Comparison of ENCODE assay signal across 8 mouse cellular contexts in genomic region chr2:172042607-172043234, GRCm38 (mm10). TPM values are rescaled to one million over a fixed set of nuclear protein-coding genes. Genes with fewer than 3 reads are reported as not detected.
DNase-seq lines count a peak whose midpoint lies in the region; ATAC-seq and TF ChIP-seq lines count a peak whose summit lies in the region.

No protein-coding gene starts in this region.

- no peak for TF ChIP-seq CTCF in kidney, adult 2 months (conservative IDR thresholded peaks at IDR 0.05; ENCODE audit: insufficient read depth, insufficient read length, low read depth, low read length)

- no peaks in the 10 kb centered on the region for H3K36me3 ChIP-seq in kidney, embryonic 14.5 days (ENCODE audit: control insufficient read depth, insufficient read depth, low read length)
- H3K36me3 ChIP-seq in kidney, adult 2 months (ENCODE audit: control insufficient read depth, insufficient read depth, low read length): no peaks in the 10 kb centered on the region
- no peaks in the 10 kb centered on the region for H3K36me3 ChIP-seq in hindbrain, embryonic 15.5 days
- H3K36me3 ChIP-seq in neural tube, embryonic 12.5 days: no peaks in the 10 kb centered on the region

- 0 out of 2 replicates have a peak, but pooled peaks have one; percentile 25 for ATAC-seq in kidney, embryonic 14.5 days (ENCODE audit: low FRiP score, low TSS enrichment)
- peak; percentile 49 for ATAC-seq in hindbrain, embryonic 15.5 days (ENCODE audit: low FRiP score, low read depth)
- no peak; the same call in 1 of the 2 replicates for ATAC-seq in neural tube, embryonic 12.5 days (ENCODE audit: low FRiP score, low read depth)

- TF ChIP-seq POLR2A in kidney, adult 2 months (IDR thresholded peaks at IDR 0.05; ENCODE audit: low read depth, low read length): no peak

- H3K27me3 ChIP-seq in kidney, embryonic 14.5 days (ENCODE audit: control insufficient read depth, insufficient read depth, low read length): peaks cover 41% of the 10 kb centered on the region
- no peaks in the 10 kb centered on the region for H3K27me3 ChIP-seq in kidney, adult 2 months (replicated peaks; ENCODE audit: control insufficient read depth, insufficient read depth, low read length)
- H3K27me3 ChIP-seq in hindbrain, embryonic 15.5 days: peaks cover 23% of the 10 kb centered on the region
- H3K27me3 ChIP-seq in neural tube, embryonic 12.5 days (replicated peaks): peaks cover 47% of the 10 kb centered on the region

- DNase-seq in kidney, adult 2 months: no peak
- peak; percentile 22 for DNase-seq in embryo, embryonic 11 days
- DNase-seq in thymus, postnatal 0 days (ENCODE audit: low spot score): no peak
- DNase-seq in B cell, adult 2 months: no peak
- DNase-seq in cerebellum, adult 11-12 months: no peak

- H3K27ac ChIP-seq in kidney, embryonic 14.5 days (ENCODE audit: low read depth, low read length): no peak overlapping the region
- H3K27ac ChIP-seq in kidney, adult 2 months (ENCODE audit: insufficient read depth, low read depth, low read length): no peak overlapping the region
- peak overlapping the region; percentile 71 for H3K27ac ChIP-seq in hindbrain, embryonic 15.5 days (replicated peaks)
- no peak overlapping the region for H3K27ac ChIP-seq in neural tube, embryonic 12.5 days

- WGBS in kidney, embryonic 14.5 days: 1% methylated on average over 45 of the region's 46 CpGs
- 2% methylated on average over 46 of the region's 46 CpGs for WGBS in kidney, adult 2 months
- WGBS in hindbrain, embryonic 15.5 days: under 1% methylated on average over 46 of the region's 46 CpGs
- under 1% methylated on average over 46 of the region's 46 CpGs for WGBS in neural tube, embryonic 12.5 days

- H3K4me1 ChIP-seq in kidney, embryonic 14.5 days (ENCODE audit: control insufficient read depth, insufficient read depth, low read length): peaks cover 16% of the 10 kb centered on the region; the same call in 1 of the 2 replicates
- H3K4me1 ChIP-seq in kidney, adult 2 months (ENCODE audit: control insufficient read depth, insufficient read depth, low read length): no peaks in the 10 kb centered on the region
- H3K4me1 ChIP-seq in hindbrain, embryonic 15.5 days (replicated peaks): peaks cover 35% of the 10 kb centered on the region
- H3K4me1 ChIP-seq in neural tube, embryonic 12.5 days: peaks cover 30% of the 10 kb centered on the region

- peak overlapping the region; percentile 28 for H3K4me3 ChIP-seq in kidney, embryonic 14.5 days (ENCODE audit: low read length)
- H3K4me3 ChIP-seq in kidney, adult 2 months (ENCODE audit: insufficient read depth, low read depth, low read length): no peak overlapping the region
- peak overlapping the region; percentile 56 for H3K4me3 ChIP-seq in hindbrain, embryonic 15.5 days
- peak overlapping the region; percentile 35 for H3K4me3 ChIP-seq in neural tube, embryonic 12.5 days

- H3K4me2 ChIP-seq in kidney, embryonic 14.5 days (replicated peaks; ENCODE audit: low read depth, low read length): peak overlapping the region; percentile 45
- peak overlapping the region; percentile 97 for H3K4me2 ChIP-seq in hindbrain, embryonic 15.5 days
- peak overlapping the region; percentile 82 for H3K4me2 ChIP-seq in neural tube, embryonic 12.5 days (replicated peaks)

- no peak overlapping the region for H3K9ac ChIP-seq in kidney, embryonic 14.5 days (ENCODE audit: low read depth, low read length)
- peak overlapping the region; percentile 63 for H3K9ac ChIP-seq in hindbrain, embryonic 15.5 days
- H3K9ac ChIP-seq in neural tube, embryonic 12.5 days: peak overlapping the region; percentile 63

- H3K9me3 ChIP-seq in kidney, embryonic 14.5 days (ENCODE audit: control insufficient read depth, low read length): no peaks in the 10 kb centered on the region
- H3K9me3 ChIP-seq in hindbrain, embryonic 15.5 days: no peaks in the 10 kb centered on the region
- H3K9me3 ChIP-seq in neural tube, embryonic 12.5 days: no peaks in the 10 kb centered on the region

RNA-seq across cellular contexts. Expression of gene Cbln4, which starts 0.5 kb away (rescaled TPM):
- polyA plus RNA-seq in kidney, embryonic 14.5 days (2014; fragmentation: Nextera tagmentation; extraction: Ambion mirVana): 2.9 and 4.2 TPM in 2 replicates
- not detected in 2 replicates for polyA plus RNA-seq in kidney, adult 2 months (2012; rRNA removed)
- 37.8 and 38.2 TPM in 2 replicates for polyA plus RNA-seq in hindbrain, embryonic 15.5 days (2015; fragmentation: Nextera tagmentation; extraction: Ambion mirVana)
- 6.9 and 8.9 TPM in 2 replicates for polyA plus RNA-seq in neural tube, embryonic 12.5 days (2016; fragmentation: Nextera tagmentation; extraction: Ambion mirVana)
- 0.04 and 0.09 TPM in 2 replicates for polyA plus RNA-seq in thymus, postnatal 0 days (2015; fragmentation: Nextera tagmentation; extraction: Ambion mirVana)

Comparison
In these comparisons a context has a peak if more than half of its experiments do, and no peak if none do; other contexts are left out.
1. H3K4me2 ChIP-seq: peak in every context shown above with its lines; median percentile 97 in hindbrain, embryonic 15.5 days; 82 in neural tube, embryonic 12.5 days; 45 in kidney, embryonic 14.5 days.